Comparison of ENCODE assay signal across 14 mouse cellular contexts in the genomic region with DNA sequence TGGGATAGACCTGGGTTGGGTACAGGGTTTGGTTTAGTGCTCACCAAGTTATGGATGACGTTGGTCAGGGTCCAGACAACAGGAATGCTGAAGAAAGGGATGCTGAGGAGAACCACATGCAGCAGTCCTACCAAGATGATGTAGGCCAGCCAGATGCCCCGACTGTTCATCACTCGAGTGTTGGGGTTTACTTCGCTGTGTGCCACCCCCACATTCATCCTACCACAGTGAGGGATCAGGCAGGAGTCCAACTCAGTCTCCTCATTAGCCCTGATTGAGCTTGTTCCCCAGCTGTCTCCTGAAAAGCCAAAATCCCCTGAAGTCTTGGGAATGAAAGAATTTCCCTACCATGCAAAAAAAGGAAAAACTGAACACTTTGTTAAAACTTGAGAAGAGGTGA. TPM values are rescaled to one million over a fixed set of nuclear protein-coding genes. Genes with fewer than 3 reads are reported as not detected.
DNase-seq lines count a peak whose midpoint lies in the region; TF ChIP-seq lines count a peak whose summit lies in the region.
"Had no signal": no experiment of that assay in that cellular context is flagged by ENCODE, and none has a peak within 500 bp of the region (broad histone marks: within the 10 kb centered on the region; RNA-seq: fewer than 3 reads in every experiment).

No protein-coding gene starts in this region.

- intact Hi-C loops in left cerebral cortex, postnatal 4 days (cut with DNase I) = no loop called here

- no peak for TF ChIP-seq CTCF in testis, adult 2 months (IDR thresholded peaks at IDR 0.05; ENCODE audit: control insufficient read depth, insufficient read depth, insufficient replicate concordance, low read depth, low read length)

- H3K4me1 ChIP-seq in testis, adult 2 months (ENCODE audit: control insufficient read depth, insufficient read depth, low read length) = no peaks in the 10 kb centered on the region

- DNase-seq in cerebellum, adult 9-10 months = peak; percentile 22
- no peak for DNase-seq in cerebellum, adult 11 months
- DNase-seq in layer of hippocampus, adult 11-12 months (ENCODE audit: low spot score) = peak; percentile 48
- no peak for DNase-seq in layer of hippocampus, postnatal 14 days (ENCODE audit: low spot score in 2 of 2)
- DNase-seq in testis, postnatal 14 days (ENCODE audit: low spot score) = no peak
- no peak for DNase-seq in left cerebral cortex, postnatal 4 days
- DNase-seq in T-cell, adult 2 months (ENCODE audit: low spot score) = no peak
- DNase-seq: cerebellum, postnatal 25 days; heart, postnatal 10 days; kidney, postnatal 14 days; lung, postnatal 10 days; midbrain, embryonic 14.5 days had no signal

- H3K27ac ChIP-seq in testis, adult 2 months (ENCODE audit: control insufficient read depth, insufficient read depth, low read depth, low read length) = no peak overlapping the region
- H3K27ac ChIP-seq: neural tube, embryonic 12.5 days had no signal

- peaks cover 5% of the 10 kb centered on the region for H3K36me3 ChIP-seq in testis, adult 2 months (ENCODE audit: control insufficient read depth, insufficient read depth, low read length)

- no peak for TF ChIP-seq POLR2A in testis, adult 2 months (IDR thresholded peaks at IDR 0.05; ENCODE audit: control insufficient read depth, low read depth, low read length)

- H3K27me3 ChIP-seq in testis, adult 2 months (ENCODE audit: control insufficient read depth, insufficient read depth, low read length) = no peaks in the 10 kb centered on the region
- H3K27me3 ChIP-seq: neural tube, embryonic 12.5 days had no signal

- H3K4me3 ChIP-seq in testis, adult 2 months (ENCODE audit: control insufficient read depth, low read depth, low read length) = peak overlapping the region; percentile 28
- H3K4me3 ChIP-seq: neural tube, embryonic 12.5 days had no signal

RNA-seq across cellular contexts. Expression of gene Ormdl2, which starts 1.2 kb away (rescaled TPM):
- total RNA-seq in layer of hippocampus, postnatal 14 days (2021) = 10 to 100 TPM in 1 of 2 experiments, 1 to 10 TPM in 1; 7.4 to 10.4 TPM
- polyA plus RNA-seq in testis, adult 2 months (2012; rRNA removed) = 77.4 and 91.8 TPM in 2 replicates
- 1 to 10 TPM; 4.3 to 5.2 TPM for total RNA-seq in left cerebral cortex, postnatal 4 days (2021)

RNA-seq across cellular contexts. Expression of gene Sarnp, which starts 3.1 kb away (rescaled TPM):
- 10 to 100 TPM; 35.5 to 42.2 TPM for total RNA-seq in layer of hippocampus, postnatal 14 days (2021)
- polyA plus RNA-seq in testis, adult 2 months (2012; rRNA removed) = 11.0 and 13.2 TPM in 2 replicates
- total RNA-seq in left cerebral cortex, postnatal 4 days (2021) = 10 to 100 TPM; 50.9 to 53.4 TPM

RNA-seq across cellular contexts. Expression of gene Tmem198b, which starts 16.0 kb away (rescaled TPM):
- 10 to 100 TPM; 12.6 to 13.1 TPM for total RNA-seq in layer of hippocampus, postnatal 14 days (2021)
- polyA plus RNA-seq in testis, adult 2 months (2012; rRNA removed) = 7.7 and 8.2 TPM in 2 replicates
- 10 to 100 TPM; 14.1 to 14.2 TPM for total RNA-seq in left cerebral cortex, postnatal 4 days (2021)

RNA-seq across cellular contexts. Expression of gene Dnajc14, which starts 16.4 kb away (rescaled TPM):
- total RNA-seq in layer of hippocampus, postnatal 14 days (2021) = 10 to 100 TPM; 63.7 to 67.1 TPM
- polyA plus RNA-seq in testis, adult 2 months (2012; rRNA removed) = 8.9 and 10.4 TPM in 2 replicates
- total RNA-seq in left cerebral cortex, postnatal 4 days (2021) = 10 to 100 TPM; 59.3 to 63.3 TPM

RNA-seq across cellular contexts. Expression of gene Mmp19, which starts 29.5 kb away (rescaled TPM):
- total RNA-seq in layer of hippocampus, postnatal 14 days (2021) = 1 to 10 TPM in 1 of 2 experiments, under 1 TPM in 1; 0.83 to 1.2 TPM
- 1.3 and 1.6 TPM in 2 replicates for polyA plus RNA-seq in testis, adult 2 months (2012; rRNA removed)
- 1 to 10 TPM in 1 of 2 experiments, under 1 TPM in 1; 0.74 to 1.3 TPM for total RNA-seq in left cerebral cortex, postnatal 4 days (2021)

Comparison
In these comparisons a context has a peak if more than half of its experiments do, and no peak if none do; other contexts are left out.
1. DNase-seq: peak in cerebellum, adult 9-10 months (single experiment) and layer of hippocampus, adult 11-12 months (single experiment); none in cerebellum, adult 11 months (single experiment), layer of hippocampus, postnatal 14 days (0 of 2), testis, postnatal 14 days (single experiment), left cerebral cortex, postnatal 4 days (single experiment) and T-cell, adult 2 months (single experiment).